Comparison of ENCODE assay signal across 17 mouse cellular contexts in genomic region chr16:11801960-11802539, GRCm38 (mm10).
DNase-seq lines count a peak whose midpoint lies in the region; ATAC-seq and TF ChIP-seq lines count a peak whose summit lies in the region.
"Had no signal": no experiment of that assay in that cellular context is flagged by ENCODE, and none has a peak within 500 bp of the region (broad histone marks: within the 10 kb centered on the region; RNA-seq: fewer than 3 reads in every experiment).

No protein-coding gene starts in this region.

- H3K27ac ChIP-seq in midbrain, embryonic 13.5 days: no peak overlapping the region
- H3K27ac ChIP-seq in midbrain, embryonic 10.5 days (replicated peaks): no peak overlapping the region
- no peak overlapping the region for H3K27ac ChIP-seq in stomach, postnatal 0 days (replicated peaks)
- H3K27ac ChIP-seq in forebrain, embryonic 13.5 days: no peak overlapping the region
- H3K27ac ChIP-seq: forebrain, embryonic 12.5 days; hindbrain, embryonic 13.5 days had no signal

- H3K27me3 ChIP-seq in midbrain, embryonic 13.5 days: no peaks in the 10 kb centered on the region
- H3K27me3 ChIP-seq in midbrain, embryonic 10.5 days (ENCODE audit: low read depth, poor library complexity, severe bottlenecking): no peaks in the 10 kb centered on the region
- H3K27me3 ChIP-seq in stomach, postnatal 0 days (ENCODE audit: control insufficient read depth, insufficient read depth, low read length): no peaks in the 10 kb centered on the region
- H3K27me3 ChIP-seq in forebrain, embryonic 13.5 days: no peaks in the 10 kb centered on the region
- H3K27me3 ChIP-seq: forebrain, embryonic 12.5 days; hindbrain, embryonic 13.5 days had no signal

- H3K4me2 ChIP-seq in midbrain, embryonic 13.5 days (replicated peaks): no peak overlapping the region
- H3K4me2 ChIP-seq in stomach, postnatal 0 days (replicated peaks; ENCODE audit: low read depth): no peak overlapping the region
- H3K4me2 ChIP-seq in forebrain, embryonic 13.5 days: no peak overlapping the region
- H3K4me2 ChIP-seq: forebrain, embryonic 12.5 days; hindbrain, embryonic 13.5 days had no signal

- no peaks in the 10 kb centered on the region for H3K4me1 ChIP-seq in midbrain, embryonic 13.5 days (replicated peaks)
- H3K4me1 ChIP-seq in midbrain, embryonic 10.5 days: no peaks in the 10 kb centered on the region
- no peaks in the 10 kb centered on the region for H3K4me1 ChIP-seq in stomach, postnatal 0 days (replicated peaks; ENCODE audit: control insufficient read depth, insufficient read depth)
- no peaks in the 10 kb centered on the region for H3K4me1 ChIP-seq in forebrain, embryonic 13.5 days
- H3K4me1 ChIP-seq: forebrain, embryonic 12.5 days; hindbrain, embryonic 13.5 days had no signal

- TF ChIP-seq CTCF in stomach, postnatal 0 days (IDR thresholded peaks at IDR 0.05; ENCODE audit: low read depth): no peak

- no peak overlapping the region for H3K4me3 ChIP-seq in midbrain, embryonic 13.5 days (replicated peaks)
- H3K4me3 ChIP-seq in midbrain, embryonic 10.5 days: no peak overlapping the region
- no peak overlapping the region for H3K4me3 ChIP-seq in stomach, postnatal 0 days (ENCODE audit: low read depth, low read length)
- H3K4me3 ChIP-seq in forebrain, embryonic 13.5 days: no peak overlapping the region
- H3K4me3 ChIP-seq: forebrain, embryonic 12.5 days; hindbrain, embryonic 13.5 days had no signal

- no peaks in the 10 kb centered on the region for H3K9me3 ChIP-seq in midbrain, embryonic 13.5 days
- no peaks in the 10 kb centered on the region for H3K9me3 ChIP-seq in midbrain, embryonic 10.5 days (replicated peaks)
- H3K9me3 ChIP-seq in stomach, postnatal 0 days (ENCODE audit: control insufficient read depth, low read length): no peaks in the 10 kb centered on the region
- H3K9me3 ChIP-seq in forebrain, embryonic 13.5 days (replicated peaks): no peaks in the 10 kb centered on the region
- H3K9me3 ChIP-seq: forebrain, embryonic 12.5 days; hindbrain, embryonic 13.5 days had no signal

- no peak for TF ChIP-seq EP300 in stomach, postnatal 0 days (optimal IDR thresholded peaks at IDR 0.05)

- peaks cover 5% of the 10 kb centered on the region for H3K36me3 ChIP-seq in midbrain, embryonic 13.5 days
- no peaks in the 10 kb centered on the region for H3K36me3 ChIP-seq in midbrain, embryonic 10.5 days
- peaks cover 4% of the 10 kb centered on the region; the same call in 1 of the 2 replicates for H3K36me3 ChIP-seq in stomach, postnatal 0 days (ENCODE audit: control insufficient read depth, insufficient read depth, low read length)
- H3K36me3 ChIP-seq in forebrain, embryonic 13.5 days (ENCODE audit: poor library complexity, severe bottlenecking): no peaks in the 10 kb centered on the region
- H3K36me3 ChIP-seq: forebrain, embryonic 12.5 days; hindbrain, embryonic 13.5 days had no signal

- 0 out of 2 replicates have a peak, but pooled peaks have one; percentile 9 for ATAC-seq in midbrain, embryonic 13.5 days
- ATAC-seq in stomach, postnatal 0 days (ENCODE audit: low FRiP score, low TSS enrichment): peak; percentile 49; the same call in 1 of the 2 replicates
- ATAC-seq in forebrain, embryonic 13.5 days: no peak

- 92% methylated on average over 7 of the region's 7 CpGs for WGBS in midbrain, embryonic 13.5 days
- 92% methylated on average over 7 of the region's 7 CpGs for WGBS in midbrain, embryonic 10.5 days
- 82% methylated on average over 7 of the region's 7 CpGs for WGBS in stomach, postnatal 0 days
- WGBS in forebrain, embryonic 13.5 days: 90% methylated on average over 7 of the region's 7 CpGs

- H3K9ac ChIP-seq in midbrain, embryonic 13.5 days (replicated peaks): no peak overlapping the region
- no peak overlapping the region for H3K9ac ChIP-seq in stomach, postnatal 0 days (ENCODE audit: low read length)
- H3K9ac ChIP-seq in forebrain, embryonic 13.5 days: no peak overlapping the region
- H3K9ac ChIP-seq: forebrain, embryonic 12.5 days; hindbrain, embryonic 13.5 days had no signal

- peak; percentile 9 for DNase-seq in gastrocnemius, postnatal 25 days
- DNase-seq in gastrocnemius, adult 18-20 months (ENCODE audit: low spot score): no peak
- DNase-seq in midbrain, embryonic 10.5 days (ENCODE audit: low spot score): no peak
- peak; percentile 81 for DNase-seq in adrenal gland, adult 2 months
- DNase-seq in stomach, postnatal 0 days (ENCODE audit: low spot score): no peak
- DNase-seq in kidney, adult 9 months: no peak
- DNase-seq: cerebellum, postnatal 10 days; embryo, embryonic 11 days; heart, adult 18-20 months; kidney, adult 11 months; kidney, postnatal 4 days; lung, adult 18-20 months; retina, postnatal 1 day had no signal

Comparison
In these comparisons a context has a peak if more than half of its experiments do, and no peak if none do; other contexts are left out.
1. DNase-seq: peak in gastrocnemius, postnatal 25 days (single experiment) and adrenal gland, adult 2 months (single experiment); none in gastrocnemius, adult 18-20 months (single experiment), midbrain, embryonic 10.5 days (single experiment), stomach, postnatal 0 days (single experiment) and kidney, adult 9 months (single experiment).